Mouse (Mus musculus): Measurements from ENCODE around the gene Lrch1.
A peak's percentile ranks its signal among the peaks of the same experiment; 100 is the strongest.

Lrch1 gene

GRCm38 (mm10) chr14:74723541-74723940, 224.1 kb downstream of the Lrch1 start:
- peak; percentile 35 for DNase-seq (ENCODE audit: low read depth)

DNA sequence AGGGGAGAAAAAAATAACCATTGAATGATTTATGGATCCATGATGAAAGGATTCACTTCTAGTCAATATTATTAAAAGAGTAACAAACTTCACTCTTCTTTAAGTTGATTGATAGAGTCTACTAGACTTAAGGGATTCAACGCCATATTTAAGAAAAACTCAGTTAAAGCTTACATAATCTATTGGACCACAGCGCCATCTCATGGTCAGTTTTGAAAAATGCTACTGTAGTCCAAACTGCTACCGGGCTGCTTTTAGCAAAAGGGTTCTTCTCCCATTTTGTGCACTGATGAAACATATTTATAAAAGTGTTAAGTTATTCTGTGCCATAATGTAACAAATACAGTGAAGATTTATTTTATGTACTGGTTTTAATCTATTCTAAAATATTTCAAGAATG, 238.6 kb downstream of the Lrch1 start:
- DNase-seq (ENCODE audit: low read depth) = peak; percentile 74
